Mouse (Mus musculus): ENCODE results near the gene Eif4e2.

GRCm38 (mm10) chr1:87271596-87271995 lies 57.9 kb downstream of the Eif4e2 start:
- TF ChIP-seq CTCF (IDR thresholded peaks at IDR 0.05; ENCODE audit: borderline replicate concordance, insufficient read depth, low read depth, low read length) (no peak), POLR2A (IDR thresholded peaks at IDR 0.05; ENCODE audit: borderline replicate concordance, insufficient read depth, low read length) (no peak)
